Mouse (Mus musculus): ENCODE data around the gene Tmem230. TPM values are rescaled to one million over a fixed set of nuclear protein-coding genes. Genes with fewer than 3 reads are reported as not detected.
A peak's percentile ranks its signal among the peaks of the same experiment; 100 is the strongest.

Tmem230 gene
- total and polyA plus RNA-seq, 3 experiments: 27.7 to 38.2 (median 34.7) TPM

- TF ChIP-seq NRF1 (IDR thresholded peaks at IDR 0.05; ENCODE audit: low read depth, low read length) (peak; percentile 24; the same call in 1 of the 2 replicates), UBTF (IDR thresholded peaks at IDR 0.05; ENCODE audit: low read depth, low read length) (no peak)
- Histone ChIP-seq H3K27me3 (replicated peaks) (no peaks in the 10 kb centered on the region), H3K4me3 (replicated peaks in 1 of 3; ENCODE audit: low read depth in 2 of 3, low read length in 2 of 3, poor library complexity in 1 of 3) (no peak overlapping the region), H3K9ac (ENCODE audit: insufficient read depth, low read depth) (peak overlapping the region; percentile 13; the same call in 1 of the 2 replicates), H3K79me2 (replicated peaks; ENCODE audit: control insufficient read depth, extremely low read depth, insufficient read depth, poor library complexity, severe bottlenecking) (peaks cover 9% of the 10 kb centered on the region), H3K27ac (ENCODE audit: insufficient read depth, low read depth) (peak overlapping the region; percentile 20; the same call in 1 of the 2 replicates), H3K4me2 (ENCODE audit: insufficient read depth, low read depth, poor library complexity, severe bottlenecking) (peak overlapping the region; percentile 38), H3K9me3 (replicated peaks; ENCODE audit: low read length) (peaks cover 3% of the 10 kb centered on the region), H3K4me1 (ENCODE audit: control insufficient read depth in 1 of 2, insufficient read depth in 2 of 2) (peaks cover 26 to 75% of the 10 kb centered on the region in 2 experiments), H3K36me3 (replicated peaks in 1 of 2; ENCODE audit: control insufficient read depth in 1 of 2, insufficient read depth in 1 of 2, low read length in 1 of 2) (peaks cover 0 to 30% of the 10 kb centered on the region in 2 experiments)
- in situ Hi-C loops (cut with MboI; ENCODE audit: low pct_ligation_motif_present, low pct_unique_long_range_greater_than_20kb, low sequenced_read_pairs): no loop called here
- DNase-seq (ENCODE audit: extremely low read depth): no peak
- dilution Hi-C loops (cut with MboI; ENCODE audit: extremely low pct_ligation_motif_present, extremely low pct_unique_long_range_greater_than_20kb, low sequenced_read_pairs): no loop called here
These were observed 33.0 kb upstream of the Tmem230 start for GRCm38 (mm10) chr2:132280518-132281120.

- Histone ChIP-seq H3K27me3 (replicated peaks) (no peaks in the 10 kb centered on the region), H3K4me2 (ENCODE audit: insufficient read depth, low read depth, poor library complexity, severe bottlenecking) (no peak overlapping the region), H3K4me1 (ENCODE audit: control insufficient read depth in 1 of 2, insufficient read depth in 2 of 2) (peaks cover 26 to 73% of the 10 kb centered on the region in 2 experiments), H3K4me3 (replicated peaks in 1 of 3; ENCODE audit: low read depth in 2 of 3, low read length in 2 of 3, poor library complexity in 1 of 3) (no peak overlapping the region), H3K27ac (ENCODE audit: insufficient read depth, low read depth) (no peak overlapping the region), H3K9me3 (replicated peaks; ENCODE audit: low read length) (no peaks in the 10 kb centered on the region), H3K79me2 (replicated peaks; ENCODE audit: control insufficient read depth, extremely low read depth, insufficient read depth, poor library complexity, severe bottlenecking) (peaks cover 12% of the 10 kb centered on the region), H3K36me3 (replicated peaks in 1 of 2; ENCODE audit: control insufficient read depth in 1 of 2, insufficient read depth in 1 of 2, low read length in 1 of 2) (peaks cover 0 to 26% of the 10 kb centered on the region in 2 experiments), H3K9ac (ENCODE audit: insufficient read depth, low read depth) (no peak overlapping the region; the same call in 1 of the 2 replicates)
- no peak for DNase-seq (ENCODE audit: extremely low read depth)
- in situ Hi-C loops (cut with MboI; ENCODE audit: low pct_ligation_motif_present, low pct_unique_long_range_greater_than_20kb, low sequenced_read_pairs) (no loop called here), dilution Hi-C loops (cut with MboI; ENCODE audit: extremely low pct_ligation_motif_present, extremely low pct_unique_long_range_greater_than_20kb, low sequenced_read_pairs) (no loop called here)
- TF ChIP-seq ZNF384 (IDR thresholded peaks at IDR 0.05; ENCODE audit: low read depth, low read length): 0 out of 2 replicates have a peak, but pooled peaks have one; percentile 8
- no peak for TF ChIP-seq IRF4 (IDR thresholded peaks at IDR 0.05; ENCODE audit: low read depth, low read length)
These were observed 32.4 kb upstream of the Tmem230 start for GRCm38 (mm10) chr2:132279978-132280377.

- in situ Hi-C loops (cut with MboI; ENCODE audit: low pct_ligation_motif_present, low pct_unique_long_range_greater_than_20kb, low sequenced_read_pairs): no loop called here
- peaks cover 0 to 20% of the 10 kb centered on the region in 2 experiments for H3K36me3 ChIP-seq (replicated peaks in 1 of 2; ENCODE audit: control insufficient read depth in 1 of 2, insufficient read depth in 1 of 2, low read length in 1 of 2)
- no peak for TF ChIP-seq MXI1 (IDR thresholded peaks at IDR 0.05; ENCODE audit: low read depth, low read length)
- no peaks in the 10 kb centered on the region for H3K9me3 ChIP-seq (replicated peaks; ENCODE audit: low read length)
- peaks cover 26 to 67% of the 10 kb centered on the region in 2 experiments for H3K4me1 ChIP-seq (ENCODE audit: control insufficient read depth in 1 of 2, insufficient read depth in 2 of 2)
- H3K27ac ChIP-seq (ENCODE audit: insufficient read depth, low read depth): no peak overlapping the region
- H3K9ac ChIP-seq (ENCODE audit: insufficient read depth, low read depth): no peak overlapping the region
- no peak overlapping the region for H3K4me3 ChIP-seq (replicated peaks in 1 of 3; ENCODE audit: low read depth in 2 of 3, low read length in 2 of 3, poor library complexity in 1 of 3)
- no peaks in the 10 kb centered on the region for H3K27me3 ChIP-seq (replicated peaks)
- dilution Hi-C loops (cut with MboI; ENCODE audit: extremely low pct_ligation_motif_present, extremely low pct_unique_long_range_greater_than_20kb, low sequenced_read_pairs): no loop called here
- no peak overlapping the region; the same call in 1 of the 2 replicates for H3K4me2 ChIP-seq (ENCODE audit: insufficient read depth, low read depth, poor library complexity, severe bottlenecking)
- no peak for DNase-seq (ENCODE audit: extremely low read depth)
- H3K79me2 ChIP-seq (replicated peaks; ENCODE audit: control insufficient read depth, extremely low read depth, insufficient read depth, poor library complexity, severe bottlenecking): peaks cover 13% of the 10 kb centered on the region
These were observed 31.8 kb upstream of the Tmem230 start for GRCm38 (mm10) chr2:132279336-132279882.

Data from CH12.LX (cell line).